Mouse (Mus musculus) limb, embryonic 12.5 days (tissue): ENCODE measurements around the gene Tmem183a. TPM values are rescaled to one million over a fixed set of nuclear protein-coding genes. Genes with fewer than 3 reads are reported as not detected.
A peak's percentile ranks its signal among the peaks of the same experiment; 100 is the strongest.

Experiments used
- ATAC-seq: fragments of 200-750 bp; cut with Nextera tagmentation; 2 replicates; pipeline ENCODE4 v1.8.0; 2017; ENCODE audit warnings: low read depth, moderate TSS enrichment; ENCODE audit not compliant: insufficient number of reproducible peaks, insufficient read depth, low FRiP score, low TSS enrichment
- H3K27ac ChIP-seq: fragments of 300-500 bp; sonication (generic); 2 replicates; pipeline ENCODE4 v1.5.1; 2016; ENCODE audit warnings: mild to moderate bottlenecking, moderate library complexity
- H3K27me3 ChIP-seq: fragments of 300-500 bp; sonication (generic); 2 replicates; pipeline ENCODE4 v1.6.1; 2016; ENCODE audit warnings: mild to moderate bottlenecking, moderate library complexity
- H3K36me3 ChIP-seq: fragments of 300-500 bp; sonication (generic); 2 replicates; pipeline ENCODE4 v1.6.1; 2016; ENCODE audit warnings: mild to moderate bottlenecking, moderate library complexity
- H3K4me1 ChIP-seq: fragments of 300-500 bp; sonication (generic); replicated peaks from 2 replicates; pipeline ENCODE4 v1.6.1; 2016
- H3K4me2 ChIP-seq: fragments of 300-500 bp; sonication (generic); 2 replicates; pipeline ENCODE4 v1.6.1; 2016; ENCODE audit warnings: mild to moderate bottlenecking, moderate library complexity
- H3K4me3 ChIP-seq: fragments of 300-500 bp; sonication (generic); replicated peaks from 2 replicates; pipeline ENCODE4 v1.5.1; 2016; ENCODE audit warnings: mild to moderate bottlenecking
- H3K9ac ChIP-seq: fragments of 300-500 bp; sonication (generic); replicated peaks from 2 replicates; pipeline ENCODE4 v1.6.1; 2016; ENCODE audit warnings: mild to moderate bottlenecking, moderate library complexity
- H3K9me3 ChIP-seq: fragments of 300-500 bp; sonication (generic); 2 replicates; pipeline ENCODE4 v1.6.1; 2016; ENCODE audit warnings: mild to moderate bottlenecking, moderate library complexity
- WGBS: fragments of 180-500 bp; shearing (Covaris S2); methylation state at CpG from one replicate; pipeline ENCODE4 v1.1.7; 2016; 5-methylcytosine and 5-hydroxymethylcytosine counted together
- polyA plus RNA-seq: library from polyadenylated mRNA; unstranded; fragments of >200 nt; fragmentation: Nextera tagmentation; extraction: Ambion mirVana; gene quantifications from 2 replicates; pipeline ENCODE4 v1.2.1, GENCODE M21; 2016

The Tmem183a gene
- polyA plus RNA-seq, 1 experiment from 2014 or later: 96.6 TPM

GRCm38 (mm10) chr1:134344005-134344950, 17.5 kb downstream of the Tmem183a start:
- Histone ChIP-seq H3K27me3 (no peaks in the 10 kb centered on the region), H3K4me1 (peaks cover 15% of the 10 kb centered on the region), H3K4me2 (peak overlapping the region; percentile 94), H3K36me3 (peaks cover 30% of the 10 kb centered on the region), H3K27ac (peak overlapping the region; percentile 17; the same call in 1 of the 2 replicates), H3K4me3 (peak overlapping the region; percentile 54), H3K9ac (peak overlapping the region; percentile 61), H3K9me3 (no peaks in the 10 kb centered on the region)
- WGBS: under 1% methylated on average over 54 of the region's 54 CpGs
- peak; percentile 94 for ATAC-seq

GRCm38 (mm10) chr1:134343567-134343966, 18.2 kb downstream of the Tmem183a start:
- Histone ChIP-seq H3K4me1 (peaks cover 15% of the 10 kb centered on the region), H3K4me3 (peak overlapping the region; percentile 54), H3K36me3 (peaks cover 27% of the 10 kb centered on the region), H3K27ac (no peak overlapping the region), H3K9ac (no peak overlapping the region), H3K27me3 (no peaks in the 10 kb centered on the region), H3K9me3 (no peaks in the 10 kb centered on the region), H3K4me2 (peak overlapping the region; percentile 94)
- ATAC-seq: no peak
- 3% methylated on average over 2 of the region's 2 CpGs for WGBS

GRCm38 (mm10) chr1:134342781-134343310, 18.9 kb downstream of the Tmem183a start:
- no peak overlapping the region for H3K4me3 ChIP-seq

GRCm38 (mm10) chr1:134342278-134342664, 19.5 kb downstream of the Tmem183a start:
- Histone ChIP-seq H3K36me3 (peaks cover 16% of the 10 kb centered on the region), H3K4me2 (0 out of 2 replicates have a peak overlapping the region, but pooled peaks have one; percentile 13), H3K4me1 (peaks cover 15% of the 10 kb centered on the region), H3K27me3 (no peaks in the 10 kb centered on the region), H3K9ac (no peak overlapping the region), H3K27ac (no peak overlapping the region), H3K9me3 (no peaks in the 10 kb centered on the region), H3K4me3 (no peak overlapping the region)
- WGBS: 68% methylated on average over 2 of the region's 2 CpGs
- no peak for ATAC-seq

More at GRCm38 (mm10) chr1:134342781-134343310, 18.9 kb downstream of the Tmem183a start:
- Histone ChIP-seq H3K9ac (no peak overlapping the region), H3K27ac (no peak overlapping the region), H3K36me3 (peaks cover 21% of the 10 kb centered on the region), H3K9me3 (no peaks in the 10 kb centered on the region), H3K4me2 (no peak overlapping the region), H3K4me1 (peaks cover 15% of the 10 kb centered on the region), H3K27me3 (no peaks in the 10 kb centered on the region)
- ATAC-seq: no peak
- 76% methylated on average over 8 of the region's 8 CpGs for WGBS

GRCm38 (mm10) chr1:134341641-134342277, 20.0 kb downstream of the Tmem183a start:
- Histone ChIP-seq H3K27ac (no peak overlapping the region), H3K36me3 (peaks cover 12% of the 10 kb centered on the region), H3K27me3 (no peaks in the 10 kb centered on the region), H3K9ac (no peak overlapping the region), H3K9me3 (no peaks in the 10 kb centered on the region), H3K4me1 (peaks cover 15% of the 10 kb centered on the region), H3K4me3 (no peak overlapping the region), H3K4me2 (0 out of 2 replicates have a peak overlapping the region, but pooled peaks have one; percentile 13)
- ATAC-seq: no peak
- WGBS: 80% methylated on average over 5 of the region's 5 CpGs

GRCm38 (mm10) chr1:134339757-134340619, 21.8 kb downstream of the Tmem183a start:
- WGBS: 93% methylated on average over 18 of the region's 18 CpGs

GRCm38 (mm10) chr1:134339162-134339561, 22.6 kb downstream of the Tmem183a start:
- no peak overlapping the region for H3K27ac ChIP-seq
- no peak for ATAC-seq
- no peak overlapping the region for H3K4me2 ChIP-seq
- no peaks in the 10 kb centered on the region for H3K27me3 ChIP-seq
- no peaks in the 10 kb centered on the region for H3K9me3 ChIP-seq
- 87% methylated on average over 7 of the region's 7 CpGs for WGBS
- H3K9ac ChIP-seq: no peak overlapping the region
- H3K4me3 ChIP-seq: no peak overlapping the region
- H3K36me3 ChIP-seq: no peaks in the 10 kb centered on the region
- H3K4me1 ChIP-seq: peaks cover 18% of the 10 kb centered on the region; the same call in 1 of the 2 replicates

More at GRCm38 (mm10) chr1:134339757-134340619, 21.8 kb downstream of the Tmem183a start:
- Histone ChIP-seq H3K36me3 (no peaks in the 10 kb centered on the region), H3K4me3 (no peak overlapping the region), H3K9ac (no peak overlapping the region), H3K4me2 (no peak overlapping the region), H3K27me3 (no peaks in the 10 kb centered on the region), H3K27ac (no peak overlapping the region), H3K4me1 (peaks cover 25% of the 10 kb centered on the region), H3K9me3 (no peaks in the 10 kb centered on the region)
- no peak for ATAC-seq

- ATAC-seq: no peak
- Histone ChIP-seq H3K4me2 (no peak overlapping the region), H3K9me3 (no peaks in the 10 kb centered on the region), H3K36me3 (no peaks in the 10 kb centered on the region), H3K9ac (no peak overlapping the region), H3K27me3 (no peaks in the 10 kb centered on the region), H3K4me1 (peaks cover 17% of the 10 kb centered on the region; the same call in 1 of the 2 replicates), H3K27ac (no peak overlapping the region), H3K4me3 (no peak overlapping the region)
- WGBS: 79% methylated on average over 11 of the region's 11 CpGs
Observed at GRCm38 (mm10) chr1:134336958-134337710, 24.6 kb downstream of the Tmem183a start.

GRCm38 (mm10) chr1:134335924-134336810, 25.6 kb downstream of the Tmem183a start:
- WGBS: 88% methylated on average over 12 of the region's 12 CpGs
- Histone ChIP-seq H3K4me2 (no peak overlapping the region), H3K4me3 (no peak overlapping the region), H3K27ac (no peak overlapping the region), H3K4me1 (peaks cover 17% of the 10 kb centered on the region; the same call in 1 of the 2 replicates), H3K36me3 (no peaks in the 10 kb centered on the region), H3K27me3 (no peaks in the 10 kb centered on the region), H3K9me3 (no peaks in the 10 kb centered on the region), H3K9ac (no peak overlapping the region)
- no peak for ATAC-seq
